Mouse (Mus musculus) hindbrain, embryonic 14.5 days (tissue): ENCODE measurements at regions not wholly inside any gene's neighbourhood (a gene's known extent, or its start where the extent isn't known, plus 50 kb on each side); places are given as distances from the start of the nearest gene placed in this dataset.

ENCODE experiments used
- ATAC-seq: fragments of 200-750 bp; cut with Nextera tagmentation; 2 replicates; pipeline ENCODE4 v1.8.0; 2017; ENCODE audit warnings: moderate number of reproducible peaks, mild to moderate bottlenecking, moderate TSS enrichment, moderate library complexity; ENCODE audit not compliant: low FRiP score
- DNase-seq: peaks from one replicate; pipeline ENCODE4 v3.0.0-alpha.2; 2015; ENCODE audit warnings: low spot score
- H3K27ac ChIP-seq: fragments of 300-500 bp; sonication (generic); 2 replicates; pipeline ENCODE4 v1.5.1; 2014; ENCODE audit warnings: mild to moderate bottlenecking, moderate library complexity
- H3K27me3 ChIP-seq: fragments of 300-500 bp; sonication (generic); 2 replicates; pipeline ENCODE4 v1.6.1; 2014; ENCODE audit warnings: mild to moderate bottlenecking, low read length, mixed read lengths; ENCODE audit not compliant: control insufficient read depth, insufficient read depth
- H3K36me3 ChIP-seq: fragments of 300-500 bp; sonication (generic); replicated peaks from 2 replicates; pipeline ENCODE4 v1.6.1; 2014; ENCODE audit not compliant: control insufficient read depth, insufficient read depth
- H3K4me1 ChIP-seq: fragments of 300-500 bp; sonication (generic); replicated peaks from 2 replicates; pipeline ENCODE4 v1.6.1; 2014; ENCODE audit warnings: antibody characterized with exemption, low read length, mixed read lengths; ENCODE audit not compliant: control insufficient read depth, insufficient read depth
- H3K4me2 ChIP-seq: fragments of 300-500 bp; sonication (generic); replicated peaks from 2 replicates; pipeline ENCODE4 v1.6.1; 2014; ENCODE audit warnings: mild to moderate bottlenecking, moderate library complexity
- H3K4me3 ChIP-seq: fragments of 300-500 bp; sonication (generic); replicated peaks from 2 replicates; pipeline ENCODE4 v1.5.1; 2014; ENCODE audit warnings: mild to moderate bottlenecking, low read length
- H3K9ac ChIP-seq: fragments of 300-500 bp; sonication (generic); 2 replicates; pipeline ENCODE4 v1.6.1; 2014
- H3K9me3 ChIP-seq: fragments of 300-500 bp; sonication (generic); 2 replicates; pipeline ENCODE4 v1.6.1; 2016; ENCODE audit warnings: low read length; ENCODE audit not compliant: control insufficient read depth
- WGBS: fragments of 180-500 bp; shearing (Covaris S2); extraction: QIAGEN DNeasy Blood & Tissue Kit; methylation state at CpG from one replicate; pipeline ENCODE4 v1.1.7; 2014; 5-methylcytosine and 5-hydroxymethylcytosine counted together

- Histone ChIP-seq H3K4me1 (peaks cover 6% of the 10 kb centered on the region; the same call in 1 of the 2 replicates), H3K27me3 (no peaks in the 10 kb centered on the region), H3K4me2 (no peak overlapping the region), H3K27ac (no peak overlapping the region), H3K36me3 (no peaks in the 10 kb centered on the region), H3K4me3 (no peak overlapping the region), H3K9ac (no peak overlapping the region), H3K9me3 (no peaks in the 10 kb centered on the region)
- 67% methylated on average over 14 of the region's 14 CpGs for WGBS
- DNase-seq (no peak), ATAC-seq (no peak)
These were observed 122.8 kb downstream of the Ddx11 start for GRCm38 (mm10) chr17:66246031-66246534.

- no peaks in the 10 kb centered on the region for H3K36me3 ChIP-seq
- 98% methylated on average over 2 of the region's 2 CpGs for WGBS
These were observed 128.2 kb downstream of the Ddx11 start for GRCm38 (mm10) chr17:66251495-66251894.

GRCm38 (mm10) chr17:66252926-66253325 is 129.6 kb downstream of the Ddx11 start:
- no peaks in the 10 kb centered on the region for H3K4me1 ChIP-seq
- no peaks in the 10 kb centered on the region for H3K27me3 ChIP-seq
- no peak overlapping the region for H3K4me2 ChIP-seq
- ATAC-seq = no peak
- H3K36me3 ChIP-seq = no peaks in the 10 kb centered on the region
- no peaks in the 10 kb centered on the region for H3K9me3 ChIP-seq
- H3K27ac ChIP-seq = no peak overlapping the region
- DNase-seq = no peak
- H3K9ac ChIP-seq = no peak overlapping the region
- WGBS = 89% methylated on average over 6 of the region's 6 CpGs
- no peak overlapping the region for H3K4me3 ChIP-seq

More at GRCm38 (mm10) chr17:66251495-66251894, 128.2 kb downstream of the Ddx11 start:
- DNase-seq = no peak
- Histone ChIP-seq H3K9ac (no peak overlapping the region), H3K27me3 (no peaks in the 10 kb centered on the region), H3K4me1 (no peaks in the 10 kb centered on the region), H3K4me2 (no peak overlapping the region), H3K9me3 (no peaks in the 10 kb centered on the region), H3K4me3 (no peak overlapping the region), H3K27ac (no peak overlapping the region)
- ATAC-seq = no peak

GRCm38 (mm10) chr17:66259697-66260096 is 136.4 kb downstream of the Ddx11 start:
- Histone ChIP-seq H3K36me3 (no peaks in the 10 kb centered on the region), H3K4me2 (no peak overlapping the region), H3K27ac (no peak overlapping the region), H3K4me1 (no peaks in the 10 kb centered on the region), H3K9ac (no peak overlapping the region), H3K27me3 (no peaks in the 10 kb centered on the region), H3K4me3 (no peak overlapping the region), H3K9me3 (no peaks in the 10 kb centered on the region)
- no peak for DNase-seq
- no peak for ATAC-seq
- WGBS = 64% methylated on average over 8 of the region's 8 CpGs

- no peak for ATAC-seq
- H3K4me3 ChIP-seq = no peak overlapping the region
- no peaks in the 10 kb centered on the region for H3K4me1 ChIP-seq
- H3K9me3 ChIP-seq = no peaks in the 10 kb centered on the region
- no peaks in the 10 kb centered on the region for H3K27me3 ChIP-seq
- no peaks in the 10 kb centered on the region for H3K36me3 ChIP-seq
- H3K4me2 ChIP-seq = no peak overlapping the region
- WGBS = 85% methylated on average over 4 of the region's 4 CpGs
- DNase-seq = no peak
- no peak overlapping the region for H3K27ac ChIP-seq
- H3K9ac ChIP-seq = no peak overlapping the region
These were observed 139.4 kb downstream of the Ddx11 start for GRCm38 (mm10) chr17:66262681-66263240.

GRCm38 (mm10) chr17:66263405-66263804 is 140.1 kb downstream of the Ddx11 start:
- no peaks in the 10 kb centered on the region for H3K9me3 ChIP-seq
- no peak for DNase-seq
- no peaks in the 10 kb centered on the region for H3K4me1 ChIP-seq
- H3K27me3 ChIP-seq = no peaks in the 10 kb centered on the region
- no peaks in the 10 kb centered on the region for H3K36me3 ChIP-seq
- WGBS = 88% methylated on average over 4 of the region's 4 CpGs
- no peak overlapping the region for H3K4me3 ChIP-seq
- no peak overlapping the region for H3K27ac ChIP-seq
- H3K9ac ChIP-seq = no peak overlapping the region
- ATAC-seq = no peak
- H3K4me2 ChIP-seq = no peak overlapping the region

- no peaks in the 10 kb centered on the region for H3K36me3 ChIP-seq
- no peaks in the 10 kb centered on the region; the same call in 1 of the 2 replicates for H3K4me1 ChIP-seq
- H3K9ac ChIP-seq = no peak overlapping the region
- no peaks in the 10 kb centered on the region for H3K9me3 ChIP-seq
- 85% methylated on average over 5 of the region's 5 CpGs for WGBS
- no peak for ATAC-seq
- H3K4me2 ChIP-seq = no peak overlapping the region
- no peak overlapping the region for H3K27ac ChIP-seq
- no peak overlapping the region for H3K4me3 ChIP-seq
- DNase-seq = no peak
- H3K27me3 ChIP-seq = no peaks in the 10 kb centered on the region
These were observed 143.5 kb downstream of the Ddx11 start for GRCm38 (mm10) chr17:66266803-66267202.

- no peak overlapping the region for H3K27ac ChIP-seq
- no peaks in the 10 kb centered on the region; the same call in 1 of the 2 replicates for H3K4me1 ChIP-seq
- no peak overlapping the region for H3K4me3 ChIP-seq
- no peak for ATAC-seq
- no peak overlapping the region for H3K9ac ChIP-seq
- no peaks in the 10 kb centered on the region for H3K27me3 ChIP-seq
- H3K4me2 ChIP-seq = no peak overlapping the region
- no peaks in the 10 kb centered on the region for H3K36me3 ChIP-seq
- DNase-seq = no peak
- 56% methylated on average over 6 of the region's 6 CpGs for WGBS
- H3K9me3 ChIP-seq = no peaks in the 10 kb centered on the region
These were observed 144.5 kb downstream of the Ddx11 start for GRCm38 (mm10) chr17:66267831-66268230.

- Histone ChIP-seq H3K36me3 (no peaks in the 10 kb centered on the region), H3K27me3 (no peaks in the 10 kb centered on the region), H3K27ac (no peak overlapping the region; the same call in 1 of the 2 replicates), H3K9me3 (no peaks in the 10 kb centered on the region), H3K4me3 (no peak overlapping the region), H3K9ac (no peak overlapping the region), H3K4me2 (no peak overlapping the region), H3K4me1 (no peaks in the 10 kb centered on the region; the same call in 1 of the 2 replicates)
- 70% methylated on average over 6 of the region's 6 CpGs for WGBS
- DNase-seq (no peak), ATAC-seq (no peak)
These were observed 146.2 kb downstream of the Ddx11 start for GRCm38 (mm10) chr17:66269567-66269966.

GRCm38 (mm10) chr17:66271906-66272305 is 148.6 kb downstream of the Ddx11 start:
- Histone ChIP-seq H3K4me3 (no peak overlapping the region), H3K9ac (no peak overlapping the region), H3K4me1 (peaks cover 8% of the 10 kb centered on the region), H3K4me2 (no peak overlapping the region), H3K27me3 (no peaks in the 10 kb centered on the region), H3K27ac (no peak overlapping the region), H3K36me3 (no peaks in the 10 kb centered on the region), H3K9me3 (no peaks in the 10 kb centered on the region)
- DNase-seq (no peak), ATAC-seq (no peak)
- 52% methylated on average over 7 of the region's 7 CpGs for WGBS
